Mouse (Mus musculus): ENCODE measurements at regions not wholly inside any gene's neighbourhood (a gene's known extent, or its start where the extent isn't known, plus 50 kb on each side); places are given as distances from the start of the nearest gene placed in this dataset.

- no peak for TF ChIP-seq CTCF (IDR thresholded peaks at IDR 0.05; ENCODE audit: borderline replicate concordance, control insufficient read depth, extremely low read depth, insufficient read depth, low read length, poor library complexity)
- TF ChIP-seq POLR2A (IDR thresholded peaks at IDR 0.05; ENCODE audit: control insufficient read depth, extremely low read depth, insufficient read depth, low read length, poor library complexity) = no peak
These were observed 281.5 kb downstream of the Hace1 start for GRCm38 (mm10) chr10:45859137-45859536.
